Mouse (Mus musculus) ES-Bruce4 (cell line): ENCODE results near the gene Gtf2i.

Experiments
- CTCF ChIP-seq: IDR thresholded peaks from one replicate; pipeline ENCODE4 v1.8.1; 2011; ENCODE audit warnings: low read depth, low read length
- POLR2A ChIP-seq: IDR thresholded peaks from one replicate; pipeline ENCODE4 v1.8.1; 2011; ENCODE audit warnings: low read length; ENCODE audit not compliant: insufficient read depth

GRCm38 (mm10) chr5:134284921-134285320 lies 29.6 kb downstream of the Gtf2i start:
- no peak for TF ChIP-seq CTCF
- TF ChIP-seq POLR2A = no peak
